Mouse (Mus musculus) T-helper 17 cell (primary cell): ENCODE results near the gene Mtmr6.
"Not testable (repeated sequence)": the region's sequence is repeated elsewhere in the genome, so short reads cannot be mapped to it uniquely, and the experiment has no call there.

Experiments
- in situ Hi-C, 2 experiments: fragments of 300-600 bp; cut with MboI, MseI; formaldehyde crosslinking; loops; 1 replicate in 1 of 2; 2 replicates in 1 of 2; pipeline ENCODE4 v1.15.1; 2025; ENCODE audit warnings: high pct_unique_total_duplicates in 2 of 2

The Mtmr6 gene

DNA sequence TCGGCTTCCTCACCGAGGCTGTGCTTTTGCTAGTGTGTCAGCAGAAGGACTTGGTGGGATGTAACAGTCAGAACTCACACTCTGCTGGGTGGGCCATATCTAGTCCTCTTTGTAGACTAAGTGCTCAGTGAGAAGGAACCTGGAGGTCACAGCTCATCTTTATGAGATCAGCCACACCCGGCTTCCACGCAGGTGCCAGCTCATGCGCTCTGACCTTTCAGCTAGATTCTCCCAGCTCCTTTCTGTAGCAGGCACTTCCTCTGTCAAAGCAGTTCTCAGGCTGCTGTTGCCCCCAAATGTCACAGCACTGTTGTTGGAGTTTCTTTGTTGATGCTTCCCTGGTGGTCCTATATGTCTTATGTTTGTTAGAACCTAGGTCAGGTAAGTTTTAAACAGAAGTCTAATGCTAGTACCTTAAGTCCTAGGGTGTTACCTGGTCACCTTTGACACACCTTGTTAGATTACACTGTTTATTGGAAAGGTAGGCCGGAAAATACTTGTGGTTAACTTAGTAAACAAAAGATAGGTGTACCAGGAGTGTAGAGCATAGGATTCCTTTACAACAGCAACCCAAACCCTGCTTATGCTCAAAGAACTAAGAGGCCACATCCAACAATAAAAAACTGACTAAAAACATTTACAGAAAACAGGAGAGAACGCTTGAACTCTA is 21.3 kb downstream of the Mtmr6 start:
- in situ Hi-C loops, result no loop called here

DNA sequence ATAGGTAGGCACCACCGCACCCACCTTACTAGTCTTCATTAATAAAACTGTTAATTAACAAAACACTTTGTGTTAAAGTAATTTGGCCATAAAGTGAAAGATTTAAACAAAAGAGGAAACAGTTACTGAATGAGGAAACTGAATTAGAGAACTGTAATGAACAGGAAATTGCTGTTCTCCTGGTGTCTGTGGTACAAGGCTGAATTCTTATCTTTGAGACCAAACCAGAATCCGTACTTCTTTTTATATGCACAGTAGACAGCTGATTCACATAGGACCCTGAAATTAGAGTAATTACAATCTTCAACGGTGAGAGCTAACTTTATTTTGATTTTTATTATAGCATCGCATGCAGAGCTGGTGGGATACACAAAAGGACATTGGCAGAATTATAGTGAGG is 25.3 kb downstream of the Mtmr6 start:
- in situ Hi-C loops, result no loop called here

DNA sequence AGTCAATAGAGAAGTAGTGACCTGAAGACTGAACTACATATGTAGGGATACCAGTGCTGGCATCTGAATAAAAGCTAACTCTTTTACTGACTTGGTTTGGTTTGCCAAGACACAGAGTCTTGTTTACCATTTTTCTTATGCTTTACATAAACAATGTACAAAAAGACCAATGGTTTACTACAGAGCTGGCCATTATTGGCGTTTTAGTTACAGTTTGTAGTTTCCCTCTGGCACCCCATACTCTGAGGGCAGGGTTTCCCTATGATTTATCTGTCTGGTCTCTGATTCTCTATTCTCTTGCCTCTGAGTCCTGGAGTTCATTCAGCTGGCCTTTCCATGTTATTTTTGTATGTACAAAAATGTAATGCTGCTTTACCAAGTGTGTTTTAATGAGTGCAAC is 30.5 kb downstream of the Mtmr6 start:
- in situ Hi-C loops, result no loop called here

DNA sequence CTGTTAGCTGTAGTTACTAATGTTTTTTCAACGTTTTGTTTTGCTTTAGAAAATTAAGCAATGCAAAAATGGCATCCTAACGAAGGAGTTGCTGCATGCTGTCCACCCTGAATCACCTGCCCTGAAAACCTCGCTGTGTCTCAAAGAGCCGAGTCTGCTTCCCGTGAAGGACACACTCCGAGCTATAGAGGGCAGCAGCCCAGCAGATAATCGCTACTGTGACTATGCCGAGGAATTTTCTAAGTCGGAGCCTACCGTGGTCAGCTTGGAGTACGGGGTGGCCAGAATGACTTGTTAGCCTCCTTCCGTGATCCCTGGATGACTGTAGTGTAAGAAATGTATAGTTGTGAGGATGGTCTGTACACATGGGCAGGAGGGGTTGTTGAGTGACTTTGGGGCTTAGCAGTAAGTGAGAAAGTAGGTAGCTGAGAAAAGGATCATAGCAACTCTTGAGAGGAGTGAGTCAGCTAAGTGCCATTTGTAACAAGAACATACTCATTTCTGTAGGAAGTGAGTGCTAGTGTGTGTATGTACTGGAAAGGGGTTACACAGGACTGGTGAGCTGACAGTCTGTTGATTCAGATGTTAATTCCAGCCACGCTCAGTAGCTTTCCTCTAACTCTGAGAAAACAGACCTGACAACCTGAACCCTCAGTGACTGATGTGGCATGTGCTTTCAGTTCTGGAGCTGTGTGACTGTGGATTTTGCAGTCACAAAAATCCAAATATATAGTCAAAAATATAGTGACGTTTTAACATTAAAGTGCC is 35.4 kb downstream of the Mtmr6 start:
- in situ Hi-C loops, result no loop called here

DNA sequence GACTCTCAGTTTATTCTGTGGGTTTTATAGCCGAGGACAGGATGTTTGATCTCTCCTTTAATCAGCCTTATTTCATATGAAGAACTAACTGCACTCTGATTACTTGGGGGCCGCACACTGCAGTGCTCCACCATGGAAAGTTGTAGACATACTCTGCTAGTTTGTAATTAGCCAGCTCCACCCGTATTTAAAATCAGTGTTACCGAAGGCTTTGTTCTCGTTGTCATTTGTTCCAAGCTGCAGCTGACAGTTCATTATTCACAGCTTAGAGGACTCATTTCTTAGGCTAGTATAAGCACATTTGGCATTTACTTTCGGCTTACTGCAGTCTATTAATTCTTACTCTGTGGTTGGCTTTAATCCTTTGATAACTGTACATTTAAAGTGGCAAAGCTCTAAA is 36.0 kb downstream of the Mtmr6 start:
- in situ Hi-C loops, result no loop called here

DNA sequence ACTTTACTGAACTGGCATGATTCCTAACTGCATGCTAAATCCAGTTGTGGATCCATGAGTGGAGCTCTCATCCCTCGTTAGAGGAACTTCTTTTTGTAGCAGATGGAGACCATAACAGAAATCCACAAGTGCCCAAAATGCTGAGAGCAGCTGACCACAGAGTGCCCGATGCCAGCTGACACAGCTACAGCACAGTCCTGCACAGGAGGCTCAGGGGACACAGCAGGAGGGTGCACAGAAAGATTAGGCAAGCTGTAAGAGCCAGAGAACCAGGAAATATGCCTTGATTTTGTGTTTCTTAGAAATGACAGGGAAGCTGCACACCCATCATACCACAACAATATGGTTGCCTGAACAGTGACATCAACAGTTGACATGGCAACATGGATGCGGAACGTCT is 37.4 kb downstream of the Mtmr6 start:
- in situ Hi-C loops, result no loop called here

DNA sequence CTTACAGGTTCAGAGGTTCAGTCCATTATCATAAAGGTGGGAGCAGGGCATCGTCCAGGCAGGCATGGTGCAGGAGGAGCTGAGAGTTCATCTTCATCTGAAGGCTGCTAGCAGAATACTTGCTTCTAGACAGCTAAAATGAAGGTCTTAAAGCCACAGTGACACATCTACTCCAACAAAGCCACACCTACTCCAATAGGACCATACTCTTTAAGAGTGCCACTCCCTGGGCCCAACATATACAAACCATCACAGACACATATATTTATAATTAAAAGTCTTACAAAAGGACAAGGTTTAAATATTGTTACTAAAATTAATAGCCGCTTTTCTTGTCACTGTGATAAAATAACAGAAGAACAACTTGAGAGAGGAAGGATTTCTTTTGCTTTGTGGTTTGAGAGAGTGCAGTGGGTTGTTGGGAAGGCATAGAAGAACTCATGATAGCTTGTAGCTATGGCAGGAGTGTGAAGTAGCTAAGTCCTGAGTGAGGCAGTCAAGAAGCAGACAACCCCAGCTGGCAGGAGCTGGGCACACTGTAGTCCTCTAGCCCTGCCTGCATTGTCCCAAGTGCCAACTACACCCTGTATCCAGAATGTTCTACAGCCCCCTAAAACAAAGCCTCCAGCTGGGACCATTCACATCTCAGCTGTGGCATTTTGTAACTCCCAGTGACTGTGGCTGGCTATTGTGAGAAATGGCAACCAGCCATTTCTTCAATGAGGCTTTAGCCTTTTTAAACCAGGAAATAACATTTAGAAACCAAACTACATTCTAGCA is 39.6 kb downstream of the Mtmr6 start:
- in situ Hi-C loops, result no loop called here

DNA sequence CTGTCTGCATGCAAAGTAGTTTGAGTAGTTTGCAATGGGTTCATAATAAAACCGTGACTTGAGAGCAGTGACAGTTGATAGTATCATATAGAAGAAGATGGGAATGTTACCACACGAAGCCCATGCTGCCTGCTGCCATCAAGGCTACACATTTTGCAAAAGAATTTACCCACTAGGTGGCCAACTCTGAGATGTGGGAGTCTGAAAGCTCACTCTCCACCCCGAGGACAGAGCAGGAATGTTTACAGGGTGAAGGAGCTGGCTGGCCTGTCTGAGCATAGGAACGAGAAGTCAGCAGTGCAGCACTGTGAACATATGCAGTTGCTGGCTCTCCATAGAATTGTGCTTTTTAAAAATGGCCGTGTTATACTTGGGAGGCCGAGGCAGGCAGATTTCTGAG is 43.1 kb downstream of the Mtmr6 start:
- in situ Hi-C loops, result no loop called here

DNA sequence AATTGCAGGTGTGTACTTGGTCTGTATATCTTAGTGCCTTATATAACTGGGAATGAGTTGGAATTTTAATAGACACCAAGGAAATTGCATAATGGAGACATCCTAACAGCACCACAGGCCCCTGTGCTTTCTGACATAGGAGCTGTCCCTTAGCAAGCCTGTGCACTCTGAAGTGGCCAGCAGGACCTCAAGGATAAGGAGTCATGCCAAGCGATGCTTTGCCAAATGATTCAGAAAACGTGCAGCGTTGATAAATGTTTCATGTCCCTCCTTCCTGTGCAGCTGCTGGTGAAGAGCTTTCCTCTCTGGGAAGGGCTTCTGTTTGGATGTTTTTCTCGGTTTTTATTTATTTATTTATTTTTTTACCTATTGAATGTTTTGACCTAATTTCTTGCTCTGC is 45.7 kb downstream of the Mtmr6 start:
- in situ Hi-C loops, result no loop called here

DNA sequence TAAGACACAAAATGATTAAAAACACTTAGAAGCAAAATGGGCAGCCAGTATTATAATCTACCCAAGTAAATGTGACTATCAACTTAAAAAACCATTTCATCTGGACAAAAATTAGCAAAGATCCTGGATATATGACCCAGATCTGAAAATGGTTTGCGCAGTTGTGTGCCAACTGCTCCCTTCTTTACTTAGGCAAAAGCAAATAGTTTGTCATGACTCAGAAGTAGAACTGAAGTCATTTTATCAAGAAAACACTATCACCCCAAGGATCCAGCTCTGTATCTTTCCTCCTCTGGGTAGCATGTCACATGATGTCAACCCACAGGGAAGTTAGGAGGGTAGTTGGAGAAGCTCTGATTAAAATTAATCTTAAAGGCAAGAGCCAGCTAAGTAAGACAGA is 54.2 kb downstream of the Mtmr6 start:
- in situ Hi-C loops, result no loop called here

DNA sequence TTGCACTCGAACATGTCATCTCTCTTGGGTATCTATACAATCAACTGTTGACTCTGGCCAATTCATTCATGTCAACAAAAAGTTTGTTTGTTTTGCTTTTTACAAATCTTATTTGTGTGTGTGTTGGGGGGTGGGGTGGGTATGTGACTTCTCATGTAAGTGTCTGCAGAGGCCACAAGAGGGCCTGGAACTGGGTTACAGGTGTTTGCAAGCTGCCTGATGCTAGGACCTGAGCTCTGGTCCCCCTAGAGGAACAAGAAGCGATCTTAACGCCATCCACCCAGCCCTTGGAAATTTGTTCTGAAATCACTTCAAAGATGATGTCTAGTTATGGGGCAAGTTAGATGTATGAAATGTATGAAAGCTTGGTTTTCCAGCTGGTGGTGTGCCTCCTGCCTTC is 55.8 kb downstream of the Mtmr6 start:
- in situ Hi-C loops, result no loop called here

DNA sequence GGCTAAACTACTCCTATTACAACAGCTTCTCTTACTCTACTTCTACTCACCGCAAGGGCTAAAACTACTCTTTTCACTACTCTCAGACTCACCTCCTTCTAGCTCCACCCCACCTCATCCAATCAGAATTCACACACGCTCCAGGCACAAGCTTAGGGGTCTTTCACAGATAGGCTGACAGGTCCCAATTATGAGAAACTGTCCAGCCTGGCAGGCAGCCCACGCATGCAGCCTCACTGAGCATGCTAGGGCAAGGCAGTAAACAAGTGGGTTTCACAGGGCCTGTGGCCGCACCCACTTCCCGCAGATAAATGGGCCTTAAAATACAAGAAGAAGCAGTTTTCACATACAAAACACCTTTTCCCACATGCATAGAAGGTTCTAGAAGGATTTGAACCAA is 75.0 kb downstream of the Mtmr6 start:
- in situ Hi-C loops, result not testable (repeated sequence)

DNA sequence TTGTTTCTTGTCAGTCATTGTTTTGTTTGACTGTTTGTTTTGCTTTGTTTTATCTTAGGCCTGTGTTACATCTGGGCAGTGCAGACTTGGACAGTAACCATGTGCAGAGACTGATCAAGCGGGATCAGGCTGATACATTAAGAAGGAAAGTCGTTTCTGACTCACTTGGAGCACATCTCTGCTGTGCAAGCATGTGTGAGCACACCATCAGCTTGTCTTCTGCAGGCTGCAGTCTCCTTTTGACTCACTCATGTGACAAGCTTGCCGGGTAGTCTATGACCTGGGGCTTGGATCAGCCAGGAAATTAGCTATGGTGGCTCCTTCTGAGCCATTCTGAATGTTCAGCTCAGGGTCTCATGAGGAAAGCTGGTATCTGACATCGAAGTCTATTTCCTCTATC is 75.5 kb downstream of the Mtmr6 start:
- in situ Hi-C loops, result no loop called here

DNA sequence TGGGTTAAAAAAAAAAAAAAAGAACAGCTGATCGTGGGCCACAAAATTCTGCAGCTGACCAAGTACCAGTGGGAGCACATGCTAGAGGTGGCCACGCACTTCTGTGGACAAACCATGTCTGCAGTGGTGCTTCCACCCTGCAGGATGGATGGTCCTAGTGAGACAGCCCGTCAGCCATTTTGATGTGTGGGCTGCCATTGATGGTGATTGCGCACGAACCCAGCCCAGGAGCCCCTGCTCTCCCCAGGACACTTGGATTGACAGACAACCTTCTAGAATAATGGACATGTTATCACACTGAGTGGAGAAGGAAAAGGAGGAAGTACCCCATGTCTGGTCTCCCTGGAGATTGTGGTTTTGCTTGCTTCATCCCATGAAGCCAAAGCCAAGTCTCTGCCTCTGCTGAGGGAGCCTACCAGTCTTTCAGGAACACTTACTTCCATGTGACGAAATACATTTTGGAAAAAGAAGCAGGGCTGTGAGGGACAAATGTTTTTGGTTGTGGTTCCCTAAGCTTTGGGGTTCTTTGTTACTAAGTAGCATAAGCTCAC is 80.4 kb downstream of the Mtmr6 start:
- in situ Hi-C loops, result no loop called here
